Mouse (Mus musculus) kidney, adult 2 months (tissue): ENCODE measurements around the gene Tmbim4.

Experiments used
- CTCF ChIP-seq: fragments of 200-500 bp; conservative IDR thresholded peaks from 2 replicates; pipeline ENCODE4 v1.5.1; 2011; ENCODE audit warnings: low read depth, mild to moderate bottlenecking, control low read depth, low read length, moderate library complexity, mixed read lengths; ENCODE audit not compliant: insufficient read depth, insufficient read length
- POLR2A ChIP-seq: fragments of 200-500 bp; IDR thresholded peaks from one replicate; pipeline ENCODE4 v1.6.1; 2011; ENCODE audit warnings: low read depth, low read length, control low read depth

- TF ChIP-seq CTCF (no peak), POLR2A (no peak)
Observed at GRCm38 (mm10) chr10:120251791-120252190, 50.4 kb downstream of the Tmbim4 start.
